Mouse (Mus musculus): ENCODE measurements around the gene Inf2.

Gene Inf2

GRCm38 (mm10) chr12:112588426-112589256, at the start of gene Inf2:
Gene Inf2, plus strand, starts transcription at chr12:112588784.
- in situ Hi-C loops (cut with MboI, MseI), result no loop called here

- in situ Hi-C loops (cut with MboI, MseI), result no loop called here
Observed at GRCm38 (mm10) chr12:112539466-112539965, 49.1 kb upstream of the Inf2 start.

GRCm38 (mm10) chr12:112540321-112540720, 48.3 kb upstream of the Inf2 start:
- in situ Hi-C loops (cut with MboI, MseI), result loop anchor here (5.0 kb wide), 1 partner anchor 398 kb away; no protein-coding TSS in a partner anchor

- in situ Hi-C loops (cut with MboI, MseI), result loop anchor here (5.0 kb wide), 1 partner anchor 399 kb away; no protein-coding TSS in a partner anchor
Observed at GRCm38 (mm10) chr12:112541483-112542091, 47.0 kb upstream of the Inf2 start.

GRCm38 (mm10) chr12:112542257-112542919, 46.2 kb upstream of the Inf2 start:
- in situ Hi-C loops (cut with MboI, MseI), result loop anchor here (5.0 kb wide), 1 partner anchor 400 kb away; no protein-coding TSS in a partner anchor

GRCm38 (mm10) chr12:112542920-112543300, 45.7 kb upstream of the Inf2 start:
- in situ Hi-C loops (cut with MboI, MseI), result loop anchor here (5.0 kb wide), 1 partner anchor 401 kb away; no protein-coding TSS in a partner anchor

GRCm38 (mm10) chr12:112543941-112544340, 44.6 kb upstream of the Inf2 start:
- in situ Hi-C loops (cut with MboI, MseI), result loop anchor here (5.0 kb wide), 1 partner anchor 402 kb away; no protein-coding TSS in a partner anchor

- in situ Hi-C loops (cut with MboI, MseI), result loop anchor here (5.0 kb wide), 1 partner anchor 403 kb away; no protein-coding TSS in a partner anchor
Observed at GRCm38 (mm10) chr12:112544946-112545701, 43.5 kb upstream of the Inf2 start.

GRCm38 (mm10) chr12:112546110-112546509, 42.5 kb upstream of the Inf2 start:
- in situ Hi-C loops (cut with MboI, MseI), result no loop called here

- in situ Hi-C loops (cut with MboI, MseI), result no loop called here
Observed at GRCm38 (mm10) chr12:112549287-112549686, 39.3 kb upstream of the Inf2 start.

- in situ Hi-C loops (cut with MboI, MseI), result loop anchor here (5.0 kb wide), 1 partner anchor 45 kb away; no protein-coding TSS in a partner anchor
Observed at GRCm38 (mm10) chr12:112551861-112552375, 36.7 kb upstream of the Inf2 start.

GRCm38 (mm10) chr12:112552520-112552919, 36.1 kb upstream of the Inf2 start:
- in situ Hi-C loops (cut with MboI, MseI), result loop anchor here (5.0 kb wide), 1 partner anchor 45 kb away; no protein-coding TSS in a partner anchor

GRCm38 (mm10) chr12:112554900-112555299, 33.7 kb upstream of the Inf2 start:
- in situ Hi-C loops (cut with MboI, MseI), result loop anchor here (5.0 kb wide), 2 partner anchors 42 to 62 kb away; no protein-coding TSS in a partner anchor

GRCm38 (mm10) chr12:112556531-112557060, 32.0 kb upstream of the Inf2 start:
- in situ Hi-C loops (cut with MboI, MseI), result loop anchor here (5.0 kb wide), 1 partner anchor 61 kb away; no protein-coding TSS in a partner anchor

GRCm38 (mm10) chr12:112557219-112557618, 31.4 kb upstream of the Inf2 start:
- in situ Hi-C loops (cut with MboI, MseI), result loop anchor here (5.0 kb wide), 1 partner anchor 60 kb away; no protein-coding TSS in a partner anchor

- in situ Hi-C loops (cut with MboI, MseI), result loop anchor here (5.0 kb wide), 1 partner anchor 58 kb away; no protein-coding TSS in a partner anchor
Observed at GRCm38 (mm10) chr12:112559231-112559630, 29.4 kb upstream of the Inf2 start.

GRCm38 (mm10) chr12:112559671-112560070, 28.9 kb upstream of the Inf2 start:
- in situ Hi-C loops (cut with MboI, MseI), result loop anchor here (5.0 kb wide), 1 partner anchor 58 kb away; no protein-coding TSS in a partner anchor

- in situ Hi-C loops (cut with MboI, MseI), result no loop called here
Observed at GRCm38 (mm10) chr12:112560176-112560797, 28.3 kb upstream of the Inf2 start.

- in situ Hi-C loops (cut with MboI, MseI), result no loop called here
Observed at GRCm38 (mm10) chr12:112561163-112561562, 27.4 kb upstream of the Inf2 start.
